Mouse (Mus musculus) kidney, adult 2 months (tissue): ENCODE data around the gene Fis1. TPM values are rescaled to one million over a fixed set of nuclear protein-coding genes. Genes with fewer than 3 reads are reported as not detected.

Experiments
- DNase-seq: peaks from one replicate; pipeline ENCODE4 v3.0.0; 2021
- H3K27ac ChIP-seq: fragments of 200-500 bp; 2 replicates; pipeline ENCODE4 v1.5.1; 2012; ENCODE audit warnings: low read depth, low read length, control low read depth, inconsistent platforms; ENCODE audit not compliant: insufficient read depth
- H3K27me3 ChIP-seq: fragments of 200-500 bp; replicated peaks from 2 replicates; pipeline ENCODE4 v1.6.1; 2012; ENCODE audit warnings: mild to moderate bottlenecking, moderate library complexity, low read length, inconsistent platforms; ENCODE audit not compliant: control insufficient read depth, insufficient read depth
- H3K36me3 ChIP-seq: fragments of 200-500 bp; 2 replicates; pipeline ENCODE4 v1.6.1; 2012; ENCODE audit warnings: mild to moderate bottlenecking, moderate library complexity, low read length, inconsistent platforms; ENCODE audit not compliant: control insufficient read depth, insufficient read depth
- H3K4me1 ChIP-seq: fragments of 200-500 bp; 2 replicates; pipeline ENCODE4 v1.6.1; 2011; ENCODE audit warnings: low read length; ENCODE audit not compliant: control insufficient read depth, insufficient read depth
- H3K4me3 ChIP-seq: fragments of 200-500 bp; 2 replicates; pipeline ENCODE4 v1.5.1; 2011; ENCODE audit warnings: mild to moderate bottlenecking, low read depth, low read length, control low read depth; ENCODE audit not compliant: insufficient read depth
- CTCF ChIP-seq: fragments of 200-500 bp; conservative IDR thresholded peaks from 2 replicates; pipeline ENCODE4 v1.5.1; 2011; ENCODE audit warnings: low read depth, mild to moderate bottlenecking, control low read depth, low read length, moderate library complexity, mixed read lengths; ENCODE audit not compliant: insufficient read depth, insufficient read length
- POLR2A ChIP-seq: fragments of 200-500 bp; IDR thresholded peaks from one replicate; pipeline ENCODE4 v1.6.1; 2011; ENCODE audit warnings: low read depth, low read length, control low read depth
- whole genome bisulfite sequencing: fragments of 180-500 bp; shearing (Covaris S2); methylation state at CpG from one replicate; pipeline ENCODE4 v1.1.7; 2018; 5-methylcytosine and 5-hydroxymethylcytosine counted together
- polyA plus RNA-seq: library from polyadenylated mRNA; depleted of rRNA; stranded (reverse); fragments of >200 nt; gene quantifications from 2 replicates; pipeline ENCODE4 v1.2.3, GENCODE M21; 2012

Gene Fis1
- polyA plus RNA-seq, 1 experiment, result 313 TPM

GRCm38 (mm10) chr5:136986695-136987137 lies 33.6 kb downstream of the Fis1 start, which contains the start of gene Plod3:
Plod3 (plus strand) TSS chr5:136987019.
- peaks cover 4% of the 10 kb centered on the region; the same call in 1 of the 2 replicates for H3K4me1 ChIP-seq
- under 1% methylated on average over 26 of the region's 26 CpGs for WGBS
- H3K27me3 ChIP-seq, result no peaks in the 10 kb centered on the region
- DNase-seq, result peak; percentile 99
- TF ChIP-seq CTCF (no peak), POLR2A (no peak)
- peak within 1 kb of the TSS; percentile 21 for H3K27ac ChIP-seq
- peak within 1 kb of the TSS; percentile 88 for H3K4me3 ChIP-seq
- no peaks in the 10 kb centered on the region for H3K36me3 ChIP-seq

GRCm38 (mm10) chr5:136987138-136987933 lies 34.3 kb downstream of the Fis1 start:
- Histone ChIP-seq H3K4me1 (peaks cover 4% of the 10 kb centered on the region; the same call in 1 of the 2 replicates), H3K36me3 (no peaks in the 10 kb centered on the region), H3K27me3 (no peaks in the 10 kb centered on the region), H3K4me3 (peak overlapping the region; percentile 88), H3K27ac (peak overlapping the region; percentile 21)
- WGBS, result under 1% methylated on average over 67 of the region's 67 CpGs
- DNase-seq, result peak; percentile 86
- TF ChIP-seq POLR2A, result peak; percentile 4
- TF ChIP-seq CTCF, result no peak

GRCm38 (mm10) chr5:136987934-136988271 lies 34.8 kb downstream of the Fis1 start, which contains the start of gene Znhit1:
Znhit1 (minus strand) TSS chr5:136988021.
- H3K36me3 ChIP-seq, result no peaks in the 10 kb centered on the region
- H3K4me1 ChIP-seq, result peaks cover 4% of the 10 kb centered on the region; the same call in 1 of the 2 replicates
- peak within 1 kb of the TSS; percentile 88 for H3K4me3 ChIP-seq
- 7% methylated on average over 12 of the region's 12 CpGs for WGBS
- no peak for DNase-seq
- no peak for TF ChIP-seq CTCF
- no peak for TF ChIP-seq POLR2A
- no peaks in the 10 kb centered on the region for H3K27me3 ChIP-seq
- H3K27ac ChIP-seq, result peak within 1 kb of the TSS; percentile 21

GRCm38 (mm10) chr5:136988420-136988819 lies 35.3 kb downstream of the Fis1 start:
- H3K27ac ChIP-seq, result no peak overlapping the region
- H3K27me3 ChIP-seq, result no peaks in the 10 kb centered on the region
- TF ChIP-seq CTCF, result no peak
- no peak for TF ChIP-seq POLR2A
- H3K4me1 ChIP-seq, result peaks cover 4% of the 10 kb centered on the region; the same call in 1 of the 2 replicates
- 65% methylated on average over 7 of the region's 7 CpGs for WGBS
- peak overlapping the region; percentile 88; the same call in 1 of the 2 replicates for H3K4me3 ChIP-seq
- no peaks in the 10 kb centered on the region for H3K36me3 ChIP-seq
- peak; percentile 25 for DNase-seq

- WGBS, result 83% methylated on average over 6 of the region's 6 CpGs
- Histone ChIP-seq H3K4me3 (no peak overlapping the region), H3K4me1 (peaks cover 4% of the 10 kb centered on the region; the same call in 1 of the 2 replicates), H3K36me3 (no peaks in the 10 kb centered on the region), H3K27ac (no peak overlapping the region), H3K27me3 (no peaks in the 10 kb centered on the region)
- DNase-seq, result no peak
- no peak for TF ChIP-seq POLR2A
- no peak for TF ChIP-seq CTCF
Observed at GRCm38 (mm10) chr5:136989801-136990200, 36.7 kb downstream of the Fis1 start.

- H3K27me3 ChIP-seq, result no peaks in the 10 kb centered on the region
- DNase-seq, result no peak
- no peaks in the 10 kb centered on the region; the same call in 1 of the 2 replicates for H3K36me3 ChIP-seq
- WGBS, result 66% methylated on average over 5 of the region's 5 CpGs
- H3K4me1 ChIP-seq, result no peaks in the 10 kb centered on the region
- TF ChIP-seq POLR2A, result no peak
- no peak for TF ChIP-seq CTCF
- H3K4me3 ChIP-seq, result no peak overlapping the region
- no peak overlapping the region for H3K27ac ChIP-seq
Observed at GRCm38 (mm10) chr5:136999449-136999848, 46.4 kb downstream of the Fis1 start.

- no peak for DNase-seq
- Histone ChIP-seq H3K4me3 (no peak overlapping the region), H3K36me3 (no peaks in the 10 kb centered on the region; the same call in 1 of the 2 replicates), H3K4me1 (no peaks in the 10 kb centered on the region), H3K27me3 (no peaks in the 10 kb centered on the region), H3K27ac (no peak overlapping the region)
- WGBS, result 84% methylated on average over 2 of the region's 2 CpGs
- no peak for TF ChIP-seq CTCF
- no peak for TF ChIP-seq POLR2A
Observed at GRCm38 (mm10) chr5:137000612-137001011, 47.5 kb downstream of the Fis1 start.
